Mouse (Mus musculus) MEL (cell line): ENCODE results near the gene Nek2. TPM values are rescaled to one million over a fixed set of nuclear protein-coding genes. Genes with fewer than 3 reads are reported as not detected.
A peak's percentile ranks its signal among the peaks of the same experiment; 100 is the strongest.

Source experiments
- DNase-seq: peaks from one replicate; pipeline ENCODE4 v3.0.0; 2011; ENCODE audit warnings: low read depth, low spot score
- H3K27ac ChIP-seq: 2 replicates; pipeline ENCODE4 v1.5.1; 2012; ENCODE audit warnings: low read depth, mild to moderate bottlenecking, control low read depth, low read length, moderate library complexity; ENCODE audit not compliant: control insufficient read depth
- H3K27me3 ChIP-seq, 2 experiments: fragments of 150-350 bp in 1 of 2; sonication (generic) in 1 of 2; 2 replicates each; pipeline ENCODE4 v1.6.1; 2012; ENCODE audit warnings: low read length in 2 of 2, mild to moderate bottlenecking in 2 of 2, improper control_type of control experiment in 1 of 2, moderate library complexity in 1 of 2; ENCODE audit not compliant: insufficient read depth in 2 of 2, control insufficient read depth in 1 of 2
- H3K36me3 ChIP-seq, 2 experiments: 2 replicates each; pipeline ENCODE4 v1.6.1; 2012 to 2014; ENCODE audit warnings: low read length in 2 of 2, improper control_type of control experiment in 1 of 2, inconsistent platforms in 1 of 2, mild to moderate bottlenecking in 1 of 2; ENCODE audit not compliant: insufficient read depth in 2 of 2, control insufficient read depth in 1 of 2
- H3K4me1 ChIP-seq, 2 experiments: fragments of 150-350 bp in 1 of 2; sonication (generic) in 1 of 2; 2 replicates each; pipeline ENCODE4 v1.6.1; 2012; ENCODE audit warnings: low read length in 2 of 2, improper control_type of control experiment in 1 of 2, mild to moderate bottlenecking in 1 of 2; ENCODE audit not compliant: insufficient read depth in 2 of 2, control insufficient read depth in 1 of 2
- H3K4me3 ChIP-seq, 2 experiments: fragments of 150-350 bp in 1 of 2; sonication (generic) in 1 of 2; 2 replicates each; pipeline ENCODE4 v1.5.1; 2012; ENCODE audit warnings: low read depth in 2 of 2, low read length in 2 of 2, mild to moderate bottlenecking in 2 of 2, moderate library complexity in 2 of 2, control low read depth in 1 of 2, improper control_type of control experiment in 1 of 2; ENCODE audit not compliant: control insufficient read depth in 1 of 2, insufficient read depth in 1 of 2
- H3K79me2 ChIP-seq: 2 replicates; pipeline ENCODE4 v1.6.1; 2012; ENCODE audit warnings: mild to moderate bottlenecking, low read length, moderate library complexity; ENCODE audit not compliant: control insufficient read depth, poor library complexity, insufficient read depth
- H3K9ac ChIP-seq: 2 replicates; pipeline ENCODE4 v1.6.1; 2012; ENCODE audit warnings: low read depth, mild to moderate bottlenecking, control low read depth, low read length, moderate library complexity; ENCODE audit not compliant: control insufficient read depth, poor library complexity, severe bottlenecking
- H3K9me3 ChIP-seq: fragments of 150-350 bp; sonication (generic); replicated peaks from 2 replicates; pipeline ENCODE4 v1.6.1; 2012; ENCODE audit warnings: mild to moderate bottlenecking, low read length, improper control_type of control experiment, moderate library complexity; ENCODE audit not compliant: insufficient read depth
- BHLHE40 ChIP-seq: IDR thresholded peaks from 2 replicates; pipeline ENCODE4 v1.6.1; 2012; ENCODE audit warnings: low read depth, mild to moderate bottlenecking, inconsistent platforms, low read length, improper control_type of control experiment, borderline replicate concordance
- CHD2 ChIP-seq: IDR thresholded peaks from 2 replicates; pipeline ENCODE4 v1.6.1; 2011; ENCODE audit warnings: low read length, improper control_type of control experiment
- EP300 ChIP-seq, 2 experiments: IDR thresholded peaks; 2 replicates each; pipeline ENCODE4 v1.6.1; 2011; ENCODE audit warnings: improper control_type of control experiment in 2 of 2, low read length in 2 of 2, low read depth in 1 of 2, mild to moderate bottlenecking in 1 of 2
- GABPA ChIP-seq: IDR thresholded peaks from 2 replicates; pipeline ENCODE4 v1.6.1; 2012; ENCODE audit warnings: low read depth, mild to moderate bottlenecking, inconsistent platforms, low read length, improper control_type of control experiment, moderate library complexity
- HCFC1 ChIP-seq: IDR thresholded peaks from 2 replicates; pipeline ENCODE4 v1.6.1; 2012; ENCODE audit warnings: low read depth, mild to moderate bottlenecking, inconsistent platforms, low read length, improper control_type of control experiment, moderate library complexity
- KAT2A ChIP-seq: conservative IDR thresholded peaks from 2 replicates; pipeline ENCODE4 v1.6.1; 2012; ENCODE audit warnings: low read depth, low read length, improper control_type of control experiment, inconsistent platforms
- MAFK ChIP-seq: IDR thresholded peaks from 2 replicates; pipeline ENCODE4 v1.6.1; 2011; ENCODE audit warnings: low read depth, mild to moderate bottlenecking, low read length, improper control_type of control experiment, borderline replicate concordance
- MAZ ChIP-seq: IDR thresholded peaks from 2 replicates; pipeline ENCODE4 v1.6.1; 2012; ENCODE audit warnings: low read depth, mild to moderate bottlenecking, inconsistent platforms, low read length, improper control_type of control experiment
- MYB ChIP-seq: IDR thresholded peaks from 2 replicates; pipeline ENCODE4 v1.6.1; 2011; ENCODE audit warnings: mild to moderate bottlenecking, low read depth, low read length, improper control_type of control experiment
- MYC ChIP-seq: IDR thresholded peaks from 2 replicates; pipeline ENCODE4 v1.6.1; 2011; ENCODE audit warnings: low read depth, mild to moderate bottlenecking, low read length, improper control_type of control experiment, moderate library complexity
- NELFE ChIP-seq: IDR thresholded peaks from 2 replicates; pipeline ENCODE4 v1.6.1; 2011; ENCODE audit warnings: low read depth, low read length, improper control_type of control experiment
- POLR2AphosphoS2 ChIP-seq: IDR thresholded peaks from 2 replicates; pipeline ENCODE4 v1.6.1; 2011; ENCODE audit warnings: low read length, improper control_type of control experiment
- SIN3A ChIP-seq: IDR thresholded peaks from 2 replicates; pipeline ENCODE4 v1.6.1; 2012; ENCODE audit warnings: low read length, improper control_type of control experiment, inconsistent platforms
- SMC3 ChIP-seq: IDR thresholded peaks from 2 replicates; pipeline ENCODE4 v1.6.1; 2011; ENCODE audit warnings: low read depth, low read length, improper control_type of control experiment
- TCF12 ChIP-seq: IDR thresholded peaks from 2 replicates; pipeline ENCODE4 v1.6.1; 2014; ENCODE audit warnings: low read depth, mild to moderate bottlenecking, inconsistent platforms, low read length, improper control_type of control experiment, moderate library complexity
- UBTF ChIP-seq: IDR thresholded peaks from 2 replicates; pipeline ENCODE4 v1.6.1; 2012; ENCODE audit warnings: low read depth, mild to moderate bottlenecking, inconsistent platforms, low read length, improper control_type of control experiment, moderate library complexity, borderline replicate concordance; ENCODE audit not compliant: insufficient read depth
- USF2 ChIP-seq, 2 experiments: IDR thresholded peaks; 2 replicates each; pipeline ENCODE4 v1.6.1; 2011 to 2012; ENCODE audit warnings: improper control_type of control experiment in 2 of 2, low read length in 2 of 2, borderline replicate concordance in 1 of 2, inconsistent platforms in 1 of 2, low read depth in 1 of 2, mild to moderate bottlenecking in 1 of 2; ENCODE audit not compliant: insufficient read depth in 1 of 2
- polyA plus RNA-seq, 2 experiments: library from polyadenylated mRNA; stranded (reverse) in 1 of 2; unstranded in 1 of 2; fragments of >175 nt in 1 of 2; fragments of >200 nt in 1 of 2; gene quantifications; 2 replicates each; pipeline versions ENCODE4 v1.2.1 to v1.2.4; 2012; ENCODE audit warnings: low replicate concordance in 2 of 2, low read depth in 1 of 2; ENCODE audit not compliant: insufficient read length in 2 of 2, insufficient read depth in 1 of 2, missing spikeins in 1 of 2
- total RNA-seq: library from RNA; depleted of rRNA; stranded (reverse); fragments of 300-350 nt; gene quantifications from 2 replicates; pipeline ENCODE4 v1.2.3, GENCODE M21; 2012

Nek2 gene
- total and polyA plus RNA-seq, 3 experiments, result 34.9 to 56.5 TPM; not detected in 1

- TF ChIP-seq HCFC1 (no peak), MAZ (no peak), NELFE (no peak), UBTF (no peak), SMC3 (peak; percentile 91)
Measured at GRCm38 (mm10) chr1:191834825-191835224, 13.6 kb downstream of the Nek2 start (continued).

- H3K9me3 ChIP-seq, result no peaks in the 10 kb centered on the region
- no peaks in the 10 kb centered on the region for H3K36me3 ChIP-seq
- no peak overlapping the region for H3K4me3 ChIP-seq
- no peaks in the 10 kb centered on the region for H3K79me2 ChIP-seq
- H3K4me1 ChIP-seq, result no peaks in the 10 kb centered on the region
- no peaks in the 10 kb centered on the region for H3K27me3 ChIP-seq
- no peak overlapping the region for H3K27ac ChIP-seq
- TF ChIP-seq KAT2A (no peak), HCFC1 (no peak), EP300 (IDR thresholded peaks at IDR 0.05; ENCODE audit: low read depth in 1 of 2, low read length in 2 of 2) (no peak)
- no peak for DNase-seq
- no peak overlapping the region for H3K9ac ChIP-seq
Measured at GRCm38 (mm10) chr1:191836318-191836985, 15.2 kb downstream of the Nek2 start.

- Histone ChIP-seq H3K9me3 (no peaks in the 10 kb centered on the region), H3K79me2 (no peaks in the 10 kb centered on the region), H3K4me1 (no peaks in the 10 kb centered on the region), H3K36me3 (no peaks in the 10 kb centered on the region), H3K27me3 (no peaks in the 10 kb centered on the region), H3K4me3 (no peak overlapping the region), H3K27ac (no peak overlapping the region), H3K9ac (no peak overlapping the region)
- no peak for DNase-seq
- TF ChIP-seq POLR2AphosphoS2 (no peak), CHD2 (no peak), GABPA (no peak), USF2 (IDR thresholded peaks at IDR 0.05; ENCODE audit: borderline replicate concordance in 1 of 2, insufficient read depth in 1 of 2, low read depth in 1 of 2, low read length in 2 of 2) (no peak), BHLHE40 (no peak), MAFK (no peak), MYB (no peak), TCF12 (no peak), SIN3A (no peak), MYC (no peak)
Measured at GRCm38 (mm10) chr1:191837691-191838090, 16.4 kb downstream of the Nek2 start.
